Mouse (Mus musculus) limb, embryonic 11.5 days (tissue): ENCODE measurements at regions not wholly inside any gene's neighbourhood (a gene's known extent, or its start where the extent isn't known, plus 50 kb on each side); places are given as distances from the start of the nearest gene placed in this dataset. TPM values are rescaled to one million over a fixed set of nuclear protein-coding genes. Genes with fewer than 3 reads are reported as not detected.

Experiments
- ATAC-seq: fragments of 200-750 bp; cut with Nextera tagmentation; 2 replicates; pipeline ENCODE4 v1.8.0; 2017; ENCODE audit warnings: low read depth; ENCODE audit not compliant: insufficient number of reproducible peaks, low FRiP score, low TSS enrichment
- DNase-seq: peaks from one replicate; pipeline ENCODE4 v3.0.0-alpha.2; 2015; ENCODE audit warnings: low spot score
- H3K27ac ChIP-seq: fragments of 300-500 bp; sonication (generic); replicated peaks from 2 replicates; pipeline ENCODE4 v1.5.1; 2014; ENCODE audit warnings: low read depth, mild to moderate bottlenecking, low read length
- H3K27me3 ChIP-seq: fragments of 300-500 bp; sonication (generic); 2 replicates; pipeline ENCODE4 v1.6.1; 2014; ENCODE audit warnings: mild to moderate bottlenecking, low read length, mixed read lengths; ENCODE audit not compliant: control insufficient read depth, insufficient read depth
- H3K36me3 ChIP-seq: fragments of 300-500 bp; sonication (generic); 2 replicates; pipeline ENCODE4 v1.6.1; 2014; ENCODE audit warnings: mild to moderate bottlenecking, low read length, moderate library complexity, mixed read lengths; ENCODE audit not compliant: control insufficient read depth, insufficient read depth
- H3K4me1 ChIP-seq: fragments of 300-500 bp; sonication (generic); 2 replicates; pipeline ENCODE4 v1.6.1; 2014; ENCODE audit warnings: low read length, mixed read lengths; ENCODE audit not compliant: control insufficient read depth, insufficient read depth
- H3K4me2 ChIP-seq: fragments of 300-500 bp; sonication (generic); 2 replicates; pipeline ENCODE4 v1.6.1; 2014; ENCODE audit warnings: low read depth, mild to moderate bottlenecking, moderate library complexity; ENCODE audit not compliant: severe bottlenecking
- H3K4me3 ChIP-seq: fragments of 300-500 bp; sonication (generic); 2 replicates; pipeline ENCODE4 v1.5.1; 2014; ENCODE audit warnings: low read depth, low read length
- H3K9ac ChIP-seq: fragments of 300-500 bp; sonication (generic); 2 replicates; pipeline ENCODE4 v1.6.1; 2014; ENCODE audit warnings: mild to moderate bottlenecking, low read length
- H3K9me3 ChIP-seq: fragments of 300-500 bp; sonication (generic); 2 replicates; pipeline ENCODE4 v1.6.1; 2016; ENCODE audit warnings: low read length; ENCODE audit not compliant: control insufficient read depth
- WGBS: fragments of 180-500 bp; shearing (Covaris S2); extraction: QIAGEN DNeasy Blood & Tissue Kit; methylation state at CpG from one replicate; pipeline ENCODE4 v1.1.7; 2014; 5-methylcytosine and 5-hydroxymethylcytosine counted together
- microRNA-seq: library from miRNA; unstranded; fragments of <30 nt; microRNA quantifications from one replicate; pipeline ENCODE4, GENCODE M21; 2016

GRCm38 (mm10) chr8:44548885-44549284, 386.4 kb upstream of the Fat1 start:
- H3K4me1 ChIP-seq, result no peaks in the 10 kb centered on the region
- H3K4me2 ChIP-seq, result no peak overlapping the region
- no peaks in the 10 kb centered on the region for H3K27me3 ChIP-seq
- WGBS, result 90% methylated on average over 3 of the region's 3 CpGs
- no peaks in the 10 kb centered on the region for H3K36me3 ChIP-seq
- no peak overlapping the region for H3K9ac ChIP-seq
- ATAC-seq, result no peak
- no peak for DNase-seq
- no peaks in the 10 kb centered on the region for H3K9me3 ChIP-seq
- H3K4me3 ChIP-seq, result no peak overlapping the region
- no peak overlapping the region for H3K27ac ChIP-seq

- Histone ChIP-seq H3K4me3 (no peak overlapping the region), H3K9me3 (no peaks in the 10 kb centered on the region), H3K27ac (no peak overlapping the region), H3K36me3 (no peaks in the 10 kb centered on the region), H3K9ac (no peak overlapping the region), H3K27me3 (no peaks in the 10 kb centered on the region), H3K4me2 (no peak overlapping the region), H3K4me1 (no peaks in the 10 kb centered on the region)
- WGBS, result 90% methylated on average over 9 of the region's 9 CpGs
- DNase-seq (no peak), ATAC-seq (no peak)
Measured at GRCm38 (mm10) chr8:44559161-44559560, 376.1 kb upstream of the Fat1 start.

GRCm38 (mm10) chr8:44576314-44576858, 358.9 kb upstream of the Fat1 start:
- ATAC-seq (no peak), DNase-seq (no peak)
- WGBS, result 81% methylated on average over 5 of the region's 5 CpGs
- Histone ChIP-seq H3K36me3 (no peaks in the 10 kb centered on the region), H3K4me1 (no peaks in the 10 kb centered on the region), H3K27ac (no peak overlapping the region), H3K9ac (no peak overlapping the region), H3K9me3 (no peaks in the 10 kb centered on the region), H3K27me3 (no peaks in the 10 kb centered on the region), H3K4me3 (no peak overlapping the region), H3K4me2 (no peak overlapping the region)

GRCm38 (mm10) chr8:44576993-44577392, 358.3 kb upstream of the Fat1 start:
- Histone ChIP-seq H3K4me2 (no peak overlapping the region), H3K27ac (no peak overlapping the region), H3K9ac (no peak overlapping the region), H3K9me3 (no peaks in the 10 kb centered on the region), H3K4me1 (no peaks in the 10 kb centered on the region), H3K27me3 (no peaks in the 10 kb centered on the region), H3K4me3 (no peak overlapping the region), H3K36me3 (no peaks in the 10 kb centered on the region)
- DNase-seq (no peak), ATAC-seq (no peak)
- WGBS, result 80% methylated on average over 5 of the region's 5 CpGs

Small RNAs in the stretch of these regions (microRNA-seq; reads per million reads assigned to microRNA genes)
- not detected for gene Gm26241
